Mouse (Mus musculus): Measurements from ENCODE around the gene Rasgef1b.

GRCm38 (mm10) chr5:99590539-99590938, 138.3 kb downstream of the Rasgef1b start:
- no peak for TF ChIP-seq CTCF (IDR thresholded peaks at IDR 0.05; ENCODE audit: borderline replicate concordance, control insufficient read depth, extremely low read depth, insufficient read depth, low read length, poor library complexity)
- TF ChIP-seq POLR2A (IDR thresholded peaks at IDR 0.05; ENCODE audit: control insufficient read depth, extremely low read depth, insufficient read depth, low read length, poor library complexity), result no peak
